Mouse (Mus musculus) embryonic fibroblast, embryonic 13.5 days (primary cell): Measurements from ENCODE around the gene Ttc9. TPM values are rescaled to one million over a fixed set of nuclear protein-coding genes. Genes with fewer than 3 reads are reported as not detected.

ENCODE experiments used
- H3K27ac ChIP-seq: 2 replicates; pipeline ENCODE4 v1.5.1; 2012; ENCODE audit warnings: low read length, control low read depth, inconsistent platforms; ENCODE audit not compliant: insufficient read depth
- H3K4me1 ChIP-seq: 2 replicates; pipeline ENCODE4 v1.6.1; 2011; ENCODE audit warnings: low read length; ENCODE audit not compliant: control insufficient read depth, insufficient read depth
- H3K4me3 ChIP-seq: 2 replicates; pipeline ENCODE4 v1.5.1; 2011; ENCODE audit warnings: mild to moderate bottlenecking, control low read depth, low read length; ENCODE audit not compliant: insufficient read depth
- CTCF ChIP-seq: IDR thresholded peaks from 2 replicates; pipeline ENCODE4 v1.5.1; 2011; ENCODE audit warnings: mild to moderate bottlenecking, control low read depth, low read length, moderate library complexity, borderline replicate concordance; ENCODE audit not compliant: insufficient read depth
- POLR2A ChIP-seq: IDR thresholded peaks from 2 replicates; pipeline ENCODE4 v1.6.1; 2011; ENCODE audit warnings: low read depth, mild to moderate bottlenecking, control low read depth, low read length, moderate library complexity
- polyA plus RNA-seq: library from polyadenylated mRNA; stranded (reverse); fragments of >200 nt; gene quantifications from 2 replicates; pipeline ENCODE4 v1.2.4, GENCODE M21; 2011; ENCODE audit warnings: low read depth; ENCODE audit not compliant: missing spikeins, insufficient read length

Gene Ttc9
- 13.0 and 28.3 TPM in 2 replicates for polyA plus RNA-seq

DNA sequence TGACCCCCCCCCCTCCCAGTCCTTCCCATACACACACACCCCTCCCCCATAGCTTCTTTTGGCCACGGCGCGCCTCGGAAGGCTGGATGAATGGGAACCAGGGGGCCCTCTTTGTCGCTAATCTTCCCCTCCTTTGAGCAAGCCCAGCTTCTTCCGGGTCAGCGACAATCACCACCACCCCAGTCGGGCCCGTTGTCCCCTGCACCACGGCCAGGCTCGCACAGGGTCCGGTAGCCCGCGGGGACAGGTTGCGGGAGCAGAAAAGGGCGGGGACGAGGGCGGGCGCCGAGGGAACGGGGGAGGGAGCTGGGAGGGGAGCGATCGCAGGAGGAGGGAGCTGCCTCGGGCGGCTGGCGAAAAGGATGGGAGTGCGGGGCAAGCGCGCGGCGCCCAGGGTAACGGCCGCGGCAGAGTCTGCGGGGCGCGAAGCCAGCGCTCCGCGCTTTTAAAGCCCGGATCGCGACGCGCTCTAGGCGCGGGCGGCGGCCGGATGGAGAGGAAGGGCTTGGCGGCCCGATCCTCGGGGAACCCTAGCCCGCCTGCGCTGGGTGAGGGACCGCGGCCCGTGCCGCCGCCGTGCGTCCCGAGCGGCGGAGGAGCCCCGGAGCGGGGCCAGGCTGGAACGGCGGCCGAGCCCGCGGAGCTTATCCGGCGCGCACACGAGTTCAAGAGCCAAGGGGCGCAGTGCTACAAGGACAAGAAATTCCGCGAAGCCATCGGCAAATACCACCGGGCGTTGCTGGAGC is at the start of gene Ttc9:
Ttc9 (plus strand) TSS at position 335 of the 746 bp plus-strand sequence.
- H3K4me3 ChIP-seq: peak within 1 kb of the TSS; percentile 59
- H3K4me1 ChIP-seq: no peaks in the 10 kb centered on the region
- TF ChIP-seq POLR2A (peak; percentile 51; the same call in 1 of the 2 replicates), CTCF (no peak)
- H3K27ac ChIP-seq: no peak within 1 kb of the TSS

DNA sequence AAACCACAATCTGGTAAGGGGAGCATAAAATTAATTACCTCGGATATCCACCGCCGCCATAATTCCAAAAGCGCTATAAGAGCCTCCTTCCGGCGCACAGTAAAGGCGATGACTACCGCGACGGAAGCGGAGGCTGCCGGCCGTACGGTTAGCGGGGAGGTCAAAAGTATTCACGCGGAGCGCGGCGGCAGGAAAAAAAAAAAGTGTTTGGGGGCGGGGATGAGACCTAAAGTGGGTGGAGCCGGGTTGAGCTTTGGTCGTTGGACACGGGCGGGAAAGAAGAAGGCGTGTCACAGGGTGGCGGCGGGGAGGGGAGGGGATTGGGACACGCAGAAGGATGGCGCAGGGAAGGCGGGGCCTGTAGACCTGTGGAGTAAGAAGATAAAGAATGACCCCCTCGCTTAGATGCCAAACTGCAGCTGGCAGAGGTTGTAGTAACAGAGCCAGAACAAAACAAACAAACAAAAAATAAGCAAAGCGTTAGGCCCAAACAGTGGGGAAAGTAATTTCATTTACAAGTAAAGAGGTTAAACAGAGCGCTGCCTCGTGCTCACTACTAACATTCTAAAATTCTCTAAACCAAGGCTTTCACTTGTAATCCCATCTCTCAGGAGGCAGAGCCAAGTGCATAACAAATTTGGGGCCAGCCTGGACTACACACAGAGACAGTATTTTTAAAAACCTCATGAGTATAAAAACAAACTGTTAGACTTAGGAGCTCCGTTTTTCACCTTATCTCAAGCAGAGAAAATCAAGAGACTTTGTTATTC is 36.0 kb upstream of the Ttc9 start, which contains the start of gene Med6:
Med6 (minus strand) TSS at position 107 of the 770 bp plus-strand sequence.
- H3K4me3 ChIP-seq: peak within 1 kb of the TSS; percentile 95
- TF ChIP-seq POLR2A: peak; percentile 66
- no peak for TF ChIP-seq CTCF
- H3K4me1 ChIP-seq: no peaks in the 10 kb centered on the region
- H3K27ac ChIP-seq: no peak within 1 kb of the TSS

- TF ChIP-seq CTCF: no peak
- TF ChIP-seq POLR2A: no peak
- no peak overlapping the region for H3K4me3 ChIP-seq
- no peaks in the 10 kb centered on the region for H3K4me1 ChIP-seq
- no peak overlapping the region for H3K27ac ChIP-seq
Measured at GRCm38 (mm10) chr12:81596547-81597262, 34.3 kb upstream of the Ttc9 start.

DNA sequence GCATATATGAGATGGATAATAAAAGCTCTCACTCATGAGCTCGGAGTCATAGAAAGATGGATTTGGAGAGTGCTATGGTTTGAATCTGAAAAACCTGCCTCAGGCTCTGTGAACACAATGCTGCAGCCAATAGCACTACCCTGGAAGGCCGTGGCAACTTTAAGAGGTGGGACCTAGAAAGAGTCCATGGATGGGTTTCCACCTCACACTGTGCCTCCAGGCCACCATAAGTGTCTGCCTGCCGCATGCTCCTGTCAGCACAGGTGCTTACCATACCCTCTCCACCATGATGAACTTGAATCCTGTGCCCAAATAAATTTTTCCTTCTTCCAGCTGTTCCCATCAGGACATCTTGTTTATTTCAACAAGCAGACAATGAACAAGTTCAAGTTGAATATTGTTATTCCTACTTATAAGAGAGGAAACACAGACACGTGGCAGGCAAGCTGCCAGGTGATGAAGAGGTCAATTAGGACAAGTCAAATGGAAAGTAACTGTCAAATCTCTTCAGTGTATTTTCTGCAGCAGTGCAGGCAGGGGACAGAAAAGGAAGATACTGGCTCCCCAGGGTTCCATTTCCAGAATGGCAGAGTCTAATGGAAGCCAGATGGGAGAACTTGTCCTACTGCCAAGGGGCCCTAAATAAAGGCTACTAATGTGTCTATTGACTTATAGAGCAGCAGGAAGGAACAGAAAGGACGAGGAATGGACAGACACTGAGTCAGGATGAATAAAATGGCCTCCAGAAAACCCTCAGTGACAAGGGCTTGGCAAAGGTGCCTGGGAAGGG is 25.9 kb upstream of the Ttc9 start:
- H3K4me3 ChIP-seq: no peak overlapping the region
- no peak for TF ChIP-seq CTCF
- TF ChIP-seq POLR2A: no peak

GRCm38 (mm10) chr12:81609445-81609844 is 21.6 kb upstream of the Ttc9 start:
- TF ChIP-seq CTCF (no peak), POLR2A (no peak)
- Histone ChIP-seq H3K27ac (no peak overlapping the region), H3K4me3 (no peak overlapping the region), H3K4me1 (no peaks in the 10 kb centered on the region)

More for the DNA sequence above, 25.9 kb upstream of the Ttc9 start:
- H3K4me1 ChIP-seq: no peaks in the 10 kb centered on the region
- H3K27ac ChIP-seq: no peak overlapping the region

GRCm38 (mm10) chr12:81615807-81616206 is 15.2 kb upstream of the Ttc9 start:
- TF ChIP-seq POLR2A: no peak
- TF ChIP-seq CTCF: no peak
- H3K27ac ChIP-seq: no peak overlapping the region
- no peak overlapping the region for H3K4me3 ChIP-seq
- no peaks in the 10 kb centered on the region for H3K4me1 ChIP-seq

GRCm38 (mm10) chr12:81616980-81617379 is 14.1 kb upstream of the Ttc9 start:
- Histone ChIP-seq H3K4me1 (no peaks in the 10 kb centered on the region), H3K4me3 (no peak overlapping the region), H3K27ac (no peak overlapping the region)
- TF ChIP-seq POLR2A (no peak), CTCF (no peak)

- no peak overlapping the region for H3K4me3 ChIP-seq
- no peak overlapping the region for H3K27ac ChIP-seq
- H3K4me1 ChIP-seq: no peaks in the 10 kb centered on the region
- TF ChIP-seq POLR2A (no peak), CTCF (0 out of 2 replicates have a peak, but pooled peaks have one; percentile 17)
Measured at GRCm38 (mm10) chr12:81619302-81619701, 11.7 kb upstream of the Ttc9 start.

GRCm38 (mm10) chr12:81623377-81623776 is 7.7 kb upstream of the Ttc9 start:
- Histone ChIP-seq H3K4me1 (no peaks in the 10 kb centered on the region), H3K4me3 (no peak overlapping the region)
- TF ChIP-seq POLR2A (no peak), CTCF (no peak)

More at GRCm38 (mm10) chr12:81623377-81623776, 7.7 kb upstream of the Ttc9 start:
- no peak overlapping the region for H3K27ac ChIP-seq
